Mouse (Mus musculus) G1E (cell line): ENCODE results near the gene Pla2g10.

ENCODE experiments used
- CTCF ChIP-seq: IDR thresholded peaks from 2 replicates; pipeline ENCODE4 v1.5.1; 2012; ENCODE audit warnings: low read depth, low read length, inconsistent platforms, mixed read lengths
- GATA1 ChIP-seq: IDR thresholded peaks from 2 replicates; pipeline ENCODE4 v1.6.1; 2012; ENCODE audit warnings: borderline replicate concordance, low read length, inconsistent platforms, mixed read lengths
- GATA2 ChIP-seq: IDR thresholded peaks from 2 replicates; pipeline ENCODE4 v1.6.1; 2012; ENCODE audit warnings: low read depth, low read length, inconsistent platforms, borderline replicate concordance

GRCm38 (mm10) chr16:13730285-13731255, at the start of gene Pla2g10:
- TF ChIP-seq CTCF = no peak
- no peak for TF ChIP-seq GATA1
- TF ChIP-seq GATA2 = no peak
